Mouse (Mus musculus) forebrain, embryonic 12.5 days (tissue): Measurements from ENCODE around the gene Olfr1340. TPM values are rescaled to one million over a fixed set of nuclear protein-coding genes. Genes with fewer than 3 reads are reported as not detected.

Experiments
- ATAC-seq: fragments of 200-750 bp; cut with Nextera tagmentation; 2 replicates; pipeline ENCODE4 v1.8.0; 2017; ENCODE audit warnings: moderate TSS enrichment; ENCODE audit not compliant: low FRiP score
- H3K27ac ChIP-seq: fragments of 300-500 bp; sonication (generic); 2 replicates; pipeline ENCODE4 v1.5.1; 2016; ENCODE audit warnings: mild to moderate bottlenecking
- H3K27me3 ChIP-seq: fragments of 300-500 bp; sonication (generic); 2 replicates; pipeline ENCODE4 v1.6.1; 2016; ENCODE audit warnings: mild to moderate bottlenecking
- H3K36me3 ChIP-seq: fragments of 300-500 bp; sonication (generic); replicated peaks from 2 replicates; pipeline ENCODE4 v1.6.1; 2016; ENCODE audit warnings: mild to moderate bottlenecking
- H3K4me1 ChIP-seq: fragments of 300-500 bp; sonication (generic); 2 replicates; pipeline ENCODE4 v1.6.1; 2016
- H3K4me2 ChIP-seq: fragments of 300-500 bp; sonication (generic); 2 replicates; pipeline ENCODE4 v1.6.1; 2016; ENCODE audit warnings: mild to moderate bottlenecking, moderate library complexity
- H3K4me3 ChIP-seq: fragments of 300-500 bp; sonication (generic); replicated peaks from 2 replicates; pipeline ENCODE4 v1.5.1; 2016; ENCODE audit warnings: mild to moderate bottlenecking
- H3K9ac ChIP-seq: fragments of 300-500 bp; sonication (generic); 2 replicates; pipeline ENCODE4 v1.6.1; 2016; ENCODE audit warnings: mild to moderate bottlenecking
- H3K9me3 ChIP-seq: fragments of 300-500 bp; sonication (generic); 2 replicates; pipeline ENCODE4 v1.6.1; 2016
- WGBS: fragments of 180-500 bp; shearing (Covaris S2); methylation state at CpG from one replicate; pipeline ENCODE4 v1.1.7; 2016; 5-methylcytosine and 5-hydroxymethylcytosine counted together
- polyA plus RNA-seq: library from polyadenylated mRNA; unstranded; fragments of >200 nt; fragmentation: Nextera tagmentation; extraction: Ambion mirVana; gene quantifications from 2 replicates; pipeline ENCODE4 v1.2.1, GENCODE M21; 2016

The Olfr1340 gene
- polyA plus RNA-seq, 1 experiment from 2014 or later: not detected

DNA sequence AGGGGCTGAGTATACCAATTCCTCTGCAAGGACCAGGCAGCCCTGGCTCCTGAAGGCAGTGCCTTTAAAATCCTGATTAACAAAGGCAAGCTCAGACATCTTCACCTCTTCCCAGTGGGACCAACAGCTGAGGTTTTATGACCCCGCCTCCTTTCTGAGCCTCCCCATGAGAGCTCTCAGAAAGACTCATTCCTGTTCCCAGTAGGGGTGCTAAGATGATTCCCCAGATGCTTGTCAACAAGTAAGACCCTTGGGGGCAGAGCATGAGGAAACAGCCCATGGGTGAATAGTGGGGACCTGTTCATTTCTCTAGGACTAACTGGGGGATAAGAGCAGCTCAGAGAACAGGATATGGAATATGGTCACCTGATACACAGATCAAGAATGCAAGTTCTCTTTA is 38.7 kb downstream of the Olfr1340 start, which contains the start of gene Olfr1338:
Gene Olfr1338 (minus strand): TSS at position 101 of the 400 bp plus-strand sequence.
- ATAC-seq: no peak
- Histone ChIP-seq H3K9ac (no peak within 1 kb of the TSS), H3K4me3 (no peak within 1 kb of the TSS), H3K9me3 (no peaks in the 10 kb centered on the region), H3K27ac (no peak within 1 kb of the TSS), H3K4me1 (no peaks in the 10 kb centered on the region), H3K4me2 (no peak within 1 kb of the TSS), H3K36me3 (no peaks in the 10 kb centered on the region), H3K27me3 (no peaks in the 10 kb centered on the region)
- 81% methylated on average over 1 of the region's 1 CpGs for WGBS

Other genes with a start within 250 kb of the Olfr1340 start
- 15.4 and 15.6 TPM in 2 replicates for gene Tie1, start 230.1 kb upstream of the Olfr1340 start, polyA plus RNA-seq
- 0.27 and 0.35 TPM in 2 replicates for gene 2610528J11Rik, start 193.1 kb upstream of the Olfr1340 start, polyA plus RNA-seq
- gene Tmem125, start 176.1 kb upstream of the Olfr1340 start, polyA plus RNA-seq: 0.36 TPM in 1 of 2 replicates, not detected in the other
- gene Cfap57, start 99.4 kb upstream of the Olfr1340 start, polyA plus RNA-seq: 0.74 and 0.89 TPM in 2 replicates
- 193 and 200 TPM in 2 replicates for gene Ebna1bp2, start 99.3 kb upstream of the Olfr1340 start, polyA plus RNA-seq
- gene Olfr62, start 61.2 kb upstream of the Olfr1340 start, polyA plus RNA-seq: not detected in 2 replicates
- gene Olfr1342, start 27.4 kb upstream of the Olfr1340 start, polyA plus RNA-seq: 0.12 TPM in 1 of 2 replicates, not detected in the other
- gene Olfr1341, start 16.6 kb upstream of the Olfr1340 start, polyA plus RNA-seq: not detected in 2 replicates
- gene Olfr1339, start 12.0 kb downstream of the Olfr1340 start, polyA plus RNA-seq: not detected in 2 replicates
- not detected in 2 replicates for gene Olfr1338, start 38.6 kb downstream of the Olfr1340 start, polyA plus RNA-seq
- gene Olfr1337, start 62.4 kb downstream of the Olfr1340 start, polyA plus RNA-seq: not detected in 2 replicates
- not detected in 2 replicates for gene Olfr1335, start 89.8 kb downstream of the Olfr1340 start, polyA plus RNA-seq
- not detected in 2 replicates for gene Olfr1333, start 116.1 kb downstream of the Olfr1340 start, polyA plus RNA-seq
- not detected in 2 replicates for gene Olfr1331, start 144.5 kb downstream of the Olfr1340 start, polyA plus RNA-seq
- not detected in 2 replicates for gene Olfr1330, start 168.5 kb downstream of the Olfr1340 start, polyA plus RNA-seq
- not detected in 2 replicates for gene Olfr1329, start 197.3 kb downstream of the Olfr1340 start, polyA plus RNA-seq
- not detected in 2 replicates for gene Olfr1328, start 218.5 kb downstream of the Olfr1340 start, polyA plus RNA-seq
- not detected in 2 replicates for gene Lao1, start 241.4 kb downstream of the Olfr1340 start, polyA plus RNA-seq